Mouse (Mus musculus) olfactory bulb, adult 2 months (tissue): Measurements from ENCODE around the gene Ube3c.

Experiments
- CTCF ChIP-seq: fragments of 200-500 bp; IDR thresholded peaks from 2 replicates; pipeline ENCODE4 v1.5.1; 2012; ENCODE audit warnings: low read depth, mild to moderate bottlenecking, low read length, moderate library complexity; ENCODE audit not compliant: insufficient read depth
- POLR2A ChIP-seq: fragments of 200-500 bp; IDR thresholded peaks from 2 replicates; pipeline ENCODE4 v1.6.1; 2012; ENCODE audit warnings: mild to moderate bottlenecking, low read depth, low read length, moderate library complexity; ENCODE audit not compliant: insufficient read depth

GRCm38 (mm10) chr5:29606546-29606945 lies 37.5 kb downstream of the Ube3c start:
- TF ChIP-seq CTCF (no peak), POLR2A (no peak)
